Mouse (Mus musculus) thymus, adult 2 months (tissue): ENCODE measurements around the gene Sugct. TPM values are rescaled to one million over a fixed set of nuclear protein-coding genes. Genes with fewer than 3 reads are reported as not detected.
"Not testable (repeated sequence)": the region's sequence is repeated elsewhere in the genome, so short reads cannot be mapped to it uniquely, and the experiment has no call there.

ENCODE experiments used
- DNase-seq: peaks from one replicate; pipeline ENCODE4 v3.0.0; 2021
- H3K27ac ChIP-seq: fragments of 200-500 bp; 2 replicates; pipeline ENCODE4 v1.5.1; 2012; ENCODE audit warnings: low read length, control low read depth; ENCODE audit not compliant: control insufficient read depth, insufficient read depth
- H3K27me3 ChIP-seq: fragments of 200-500 bp; 2 replicates; pipeline ENCODE4 v1.6.1; 2012; ENCODE audit warnings: mild to moderate bottlenecking, low read length, moderate library complexity, mixed read lengths; ENCODE audit not compliant: control insufficient read depth, insufficient read depth
- H3K36me3 ChIP-seq: fragments of 200-500 bp; 2 replicates; pipeline ENCODE4 v1.6.1; 2012; ENCODE audit warnings: mild to moderate bottlenecking, low read length, moderate library complexity; ENCODE audit not compliant: control insufficient read depth, insufficient read depth
- H3K4me1 ChIP-seq: fragments of 200-500 bp; replicated peaks from 2 replicates; pipeline ENCODE4 v1.6.1; 2012; ENCODE audit warnings: low read length; ENCODE audit not compliant: control insufficient read depth, insufficient read depth
- H3K4me3 ChIP-seq: fragments of 200-500 bp; 2 replicates; pipeline ENCODE4 v1.5.1; 2012; ENCODE audit warnings: mild to moderate bottlenecking, low read length, control low read depth, moderate library complexity; ENCODE audit not compliant: control insufficient read depth, insufficient read depth
- CTCF ChIP-seq: fragments of 200-500 bp; IDR thresholded peaks from 2 replicates; pipeline ENCODE4 v1.5.1; 2012; ENCODE audit warnings: mild to moderate bottlenecking, control low read depth, low read length, moderate library complexity, borderline replicate concordance; ENCODE audit not compliant: control insufficient read depth, poor library complexity, insufficient read depth; ENCODE audit errors: extremely low read depth
- POLR2A ChIP-seq: fragments of 200-500 bp; IDR thresholded peaks from 2 replicates; pipeline ENCODE4 v1.6.1; 2012; ENCODE audit warnings: mild to moderate bottlenecking, low read length, control low read depth, moderate library complexity; ENCODE audit not compliant: control insufficient read depth, poor library complexity, insufficient read depth; ENCODE audit errors: extremely low read depth
- WGBS: fragments of 180-500 bp; shearing (Covaris S2); methylation state at CpG from one replicate; pipeline ENCODE4 v1.1.7; 2018; 5-methylcytosine and 5-hydroxymethylcytosine counted together
- polyA plus RNA-seq: library from polyadenylated mRNA; depleted of rRNA; stranded (reverse); fragments of >200 nt; gene quantifications from 2 replicates; pipeline ENCODE4 v1.2.3, GENCODE M21; 2012

Sugct gene
- polyA plus RNA-seq, 1 experiment: 1.00 TPM

DNA sequence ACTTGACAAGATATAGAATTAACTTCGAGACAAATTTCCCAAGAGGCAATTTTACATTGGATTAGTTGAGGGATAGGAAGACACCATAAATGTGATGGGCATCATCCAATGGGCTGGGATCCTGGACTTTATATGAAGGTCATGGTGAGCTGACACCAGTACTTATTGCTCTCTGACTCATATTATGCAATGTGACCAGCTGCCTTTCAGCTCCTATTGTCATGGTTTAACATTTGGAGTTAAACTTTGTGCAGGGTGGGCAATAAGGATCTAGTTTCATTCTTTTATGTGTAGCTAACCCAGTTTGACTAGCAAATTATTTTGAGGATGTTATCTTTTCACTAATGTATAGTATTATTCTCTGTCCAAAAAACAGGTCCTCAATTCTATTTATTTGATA, 854.4 kb downstream of the Sugct start:
- Histone ChIP-seq H3K27ac (no peak overlapping the region), H3K36me3 (no peaks in the 10 kb centered on the region), H3K27me3 (no peaks in the 10 kb centered on the region), H3K4me1 (no peaks in the 10 kb centered on the region), H3K4me3 (no peak overlapping the region)
- no peak for DNase-seq
- TF ChIP-seq POLR2A (no peak), CTCF (no peak)
- WGBS: 92% methylated on average over 1 of the region's 1 CpGs

DNA sequence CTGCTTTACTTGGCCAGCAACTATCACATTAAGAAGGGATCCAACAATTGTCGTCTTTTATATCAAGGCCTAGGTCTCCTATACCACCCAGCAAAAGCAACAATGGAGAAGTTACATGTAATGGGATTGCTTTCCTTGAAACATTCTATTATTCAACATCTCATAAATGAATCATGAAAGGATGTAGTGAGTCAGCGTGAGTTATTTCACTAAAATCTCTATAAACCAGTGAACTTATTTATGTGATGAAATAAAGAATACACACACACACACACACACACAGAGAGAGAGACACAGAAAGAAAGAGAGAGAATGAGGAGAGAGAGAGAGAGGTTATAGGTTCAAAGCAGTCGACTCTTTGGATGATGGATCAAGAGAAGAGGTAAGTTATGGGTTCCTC, 856.9 kb downstream of the Sugct start:
- Histone ChIP-seq H3K4me1 (no peaks in the 10 kb centered on the region), H3K4me3 (no peak overlapping the region), H3K36me3 (no peaks in the 10 kb centered on the region), H3K27ac (no peak overlapping the region), H3K27me3 (no peaks in the 10 kb centered on the region)
- no peak for DNase-seq
- TF ChIP-seq POLR2A: no peak
- TF ChIP-seq CTCF: no peak
- WGBS: 93% methylated on average over 3 of the region's 3 CpGs

DNA sequence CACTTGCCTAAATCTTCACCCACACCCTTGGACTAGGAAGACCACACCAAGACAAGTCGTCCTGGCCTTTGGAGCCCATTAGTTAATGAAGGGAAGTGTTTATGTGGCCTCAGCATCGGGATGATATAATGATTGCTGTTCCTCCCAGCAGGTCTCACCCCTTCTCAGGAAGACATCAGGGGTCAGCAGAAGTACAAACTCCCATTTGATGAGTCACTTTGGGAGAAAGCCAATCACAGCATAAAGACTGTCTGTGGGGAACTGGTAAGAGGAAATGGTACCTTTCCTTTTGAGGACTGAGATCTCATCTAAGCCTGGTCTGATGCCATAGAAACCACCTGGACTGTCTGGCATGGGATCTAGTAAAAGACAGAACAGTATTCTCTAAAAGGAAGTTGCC, 860.2 kb downstream of the Sugct start:
- TF ChIP-seq POLR2A: no peak
- TF ChIP-seq CTCF: no peak
- WGBS: 70% methylated on average over 2 of the region's 2 CpGs

DNA sequence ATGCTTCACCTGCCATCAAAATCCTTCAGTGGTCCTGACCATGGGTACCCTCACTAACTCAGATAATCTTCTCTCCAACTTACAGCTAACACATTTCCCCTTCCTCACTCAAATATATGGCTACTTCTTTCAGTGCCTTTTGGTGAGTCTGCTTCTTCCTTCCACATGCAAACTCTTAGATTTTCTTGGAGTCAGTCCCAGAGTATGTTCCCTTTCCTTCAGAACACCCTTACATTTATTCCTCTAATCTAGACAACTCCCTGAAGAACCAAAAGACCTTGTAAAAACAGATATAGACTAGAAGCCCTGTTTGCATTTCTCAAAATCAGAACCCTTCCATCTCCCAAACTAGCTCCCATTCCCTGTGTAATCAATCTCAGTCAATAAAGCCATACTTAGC, 862.3 kb downstream of the Sugct start:
- no peaks in the 10 kb centered on the region for H3K27me3 ChIP-seq
- H3K4me3 ChIP-seq: no peak overlapping the region
- no peak for DNase-seq
- H3K36me3 ChIP-seq: no peaks in the 10 kb centered on the region
- H3K4me1 ChIP-seq: no peaks in the 10 kb centered on the region
- H3K27ac ChIP-seq: no peak overlapping the region
- no peak for TF ChIP-seq POLR2A
- TF ChIP-seq CTCF: no peak

More for the DNA sequence above, 860.2 kb downstream of the Sugct start:
- H3K27ac ChIP-seq: no peak overlapping the region
- DNase-seq: no peak
- no peaks in the 10 kb centered on the region for H3K27me3 ChIP-seq
- H3K4me1 ChIP-seq: no peaks in the 10 kb centered on the region
- H3K36me3 ChIP-seq: no peaks in the 10 kb centered on the region
- H3K4me3 ChIP-seq: no peak overlapping the region

DNA sequence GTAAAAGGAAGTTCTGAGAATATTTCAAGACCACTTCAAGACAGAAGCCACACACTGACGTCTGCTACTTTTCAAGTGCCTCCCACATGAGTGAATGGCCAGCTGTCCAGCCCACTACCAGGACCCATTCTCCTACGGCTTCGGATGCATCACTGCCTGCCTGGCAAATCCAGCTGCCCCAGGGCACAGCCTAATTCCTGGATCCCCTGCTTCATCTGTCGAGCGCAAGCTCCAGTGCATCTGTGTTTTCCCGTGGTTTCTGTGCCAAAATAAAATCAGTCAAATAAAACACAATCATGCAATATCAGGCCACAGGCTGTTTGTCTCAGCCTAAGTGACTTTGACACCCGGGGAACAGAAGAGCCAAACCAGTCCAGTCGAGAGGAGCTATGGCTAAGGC, 863.5 kb downstream of the Sugct start:
- TF ChIP-seq POLR2A: no peak
- no peak for TF ChIP-seq CTCF
- H3K4me3 ChIP-seq: no peak overlapping the region
- H3K27me3 ChIP-seq: no peaks in the 10 kb centered on the region
- DNase-seq: no peak
- no peak overlapping the region for H3K27ac ChIP-seq
- no peaks in the 10 kb centered on the region for H3K36me3 ChIP-seq
- H3K4me1 ChIP-seq: no peaks in the 10 kb centered on the region
- 91% methylated on average over 8 of the region's 8 CpGs for WGBS

DNA sequence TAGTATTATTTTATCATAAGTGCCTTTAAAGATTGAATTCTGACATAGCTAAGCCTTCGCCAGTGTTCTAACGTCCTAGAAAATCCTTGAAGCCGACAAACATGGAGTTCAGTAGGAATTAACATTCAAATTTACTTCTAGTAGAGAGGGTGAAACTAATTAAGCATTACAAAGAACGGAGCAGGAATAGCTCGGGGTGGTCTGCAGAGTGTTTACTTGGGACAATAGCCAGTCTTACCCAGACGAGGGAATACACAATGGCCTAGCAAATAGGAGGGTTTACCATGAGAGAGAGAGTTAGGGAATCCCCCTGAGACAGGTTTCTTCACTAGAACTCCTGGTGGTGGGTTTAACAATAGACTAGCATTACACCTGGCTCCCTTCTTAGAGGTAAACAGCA, 865.1 kb downstream of the Sugct start:
- 95% methylated on average over 6 of the region's 6 CpGs for WGBS
- H3K4me3 ChIP-seq, H3K27me3 ChIP-seq, H3K27ac ChIP-seq, DNase-seq, H3K36me3 ChIP-seq, H3K4me1 ChIP-seq: not testable (repeated sequence)

GRCm38 (mm10) chr13:16829589-16829988, 865.8 kb downstream of the Sugct start:
- no peak overlapping the region for H3K4me3 ChIP-seq
- no peaks in the 10 kb centered on the region for H3K4me1 ChIP-seq
- no peak for DNase-seq
- no peak overlapping the region for H3K27ac ChIP-seq
- no peaks in the 10 kb centered on the region for H3K27me3 ChIP-seq
- H3K36me3 ChIP-seq: no peaks in the 10 kb centered on the region
- no peak for TF ChIP-seq POLR2A
- no peak for TF ChIP-seq CTCF
- 96% methylated on average over 2 of the region's 2 CpGs for WGBS
